Mouse (Mus musculus) right cerebral cortex, postnatal 14 days (tissue): ENCODE measurements at regions not wholly inside any gene's neighbourhood (a gene's known extent, or its start where the extent isn't known, plus 50 kb on each side); places are given as distances from the start of the nearest gene placed in this dataset.

Source experiments
- DNase-seq: peaks from one replicate; pipeline ENCODE4 v3.0.0; 2022

DNA sequence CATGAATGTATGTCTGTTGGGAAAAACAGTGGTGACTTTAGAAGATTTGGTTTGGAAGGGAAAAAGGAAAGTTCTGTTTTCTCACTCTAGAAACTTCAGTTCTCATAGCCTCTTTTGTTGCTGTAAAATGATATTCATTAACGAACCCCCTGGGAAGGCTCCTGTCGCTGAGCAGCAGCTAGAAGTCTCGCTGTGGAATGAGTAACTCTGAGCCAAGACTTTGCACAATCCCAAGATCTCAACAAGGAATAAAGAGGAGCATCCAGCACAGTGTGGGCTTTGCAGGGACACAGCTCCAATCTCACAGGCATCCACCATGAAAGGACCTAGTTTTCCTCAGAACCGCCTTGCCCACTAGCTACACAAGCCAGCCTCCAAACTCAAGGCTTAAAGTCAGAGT lies 233.8 kb upstream of the Pabpc6 start:
- no peak for DNase-seq

DNA sequence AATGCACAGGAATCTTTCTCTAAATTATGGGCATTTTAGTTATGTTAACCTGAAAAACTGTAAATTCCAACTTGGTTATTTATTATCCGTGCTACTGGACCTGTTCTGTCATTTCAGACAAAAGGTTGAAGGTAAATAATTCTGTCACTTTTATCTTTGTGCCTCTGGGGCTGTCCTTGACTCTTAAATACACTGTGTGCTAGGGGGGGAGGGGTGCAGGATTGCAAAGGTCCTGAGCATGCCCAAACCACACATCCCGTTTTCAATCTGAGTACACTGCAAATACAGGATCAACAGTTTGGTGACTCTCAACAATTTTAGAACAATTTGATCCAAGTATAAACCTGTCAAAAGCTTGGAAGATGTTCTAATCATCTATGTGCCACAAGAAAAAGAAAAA lies 227.4 kb upstream of the Pabpc6 start:
- DNase-seq: no peak

DNA sequence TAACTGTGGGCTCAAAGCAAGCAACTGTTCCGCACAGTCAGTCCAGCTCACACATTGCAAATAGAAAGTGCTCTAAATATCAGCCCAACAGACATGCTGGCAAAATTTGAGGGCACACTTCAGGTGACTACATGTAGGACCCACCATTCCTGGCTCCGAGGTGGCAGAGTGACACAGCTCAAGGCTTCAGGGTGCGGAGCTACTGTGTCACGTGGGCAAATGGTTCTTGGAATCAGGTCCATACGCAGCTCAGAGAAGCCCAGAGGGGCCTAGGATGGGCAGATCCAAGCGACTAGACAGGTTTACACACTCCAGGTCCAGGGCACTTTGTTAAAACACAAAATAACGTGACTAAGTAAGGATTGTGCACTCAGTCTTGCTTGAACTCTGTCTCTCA lies 226.2 kb upstream of the Pabpc6 start:
- DNase-seq: no peak

GRCm38 (mm10) chr17:9894828-9895685 lies 225.5 kb upstream of the Pabpc6 start:
- no peak for DNase-seq

GRCm38 (mm10) chr17:9893966-9894365 lies 224.4 kb upstream of the Pabpc6 start:
- no peak for DNase-seq

GRCm38 (mm10) chr17:9892776-9893175 lies 223.3 kb upstream of the Pabpc6 start:
- DNase-seq: no peak

- DNase-seq: no peak
These were observed 222.6 kb upstream of the Pabpc6 start for GRCm38 (mm10) chr17:9892141-9892540.

DNA sequence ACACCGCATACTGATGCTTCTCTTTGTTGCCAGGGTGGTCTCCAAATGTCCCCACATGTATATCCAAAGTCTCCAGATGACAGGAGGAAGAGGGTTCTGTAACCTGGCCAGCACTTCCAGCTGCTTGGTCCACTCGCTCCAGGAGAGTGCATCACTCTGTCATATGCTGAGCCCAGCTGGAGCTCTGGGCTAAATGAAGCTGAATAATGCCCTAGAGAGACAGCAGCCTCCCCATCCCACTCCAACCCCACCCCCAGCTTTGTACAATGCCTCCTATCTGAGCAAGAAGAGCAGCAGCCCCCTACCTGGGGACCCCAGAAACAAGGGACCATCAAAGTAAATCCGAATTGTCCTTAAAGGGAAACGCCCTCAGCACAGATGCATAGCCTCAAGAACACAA lies 219.0 kb upstream of the Pabpc6 start:
- no peak for DNase-seq

DNA sequence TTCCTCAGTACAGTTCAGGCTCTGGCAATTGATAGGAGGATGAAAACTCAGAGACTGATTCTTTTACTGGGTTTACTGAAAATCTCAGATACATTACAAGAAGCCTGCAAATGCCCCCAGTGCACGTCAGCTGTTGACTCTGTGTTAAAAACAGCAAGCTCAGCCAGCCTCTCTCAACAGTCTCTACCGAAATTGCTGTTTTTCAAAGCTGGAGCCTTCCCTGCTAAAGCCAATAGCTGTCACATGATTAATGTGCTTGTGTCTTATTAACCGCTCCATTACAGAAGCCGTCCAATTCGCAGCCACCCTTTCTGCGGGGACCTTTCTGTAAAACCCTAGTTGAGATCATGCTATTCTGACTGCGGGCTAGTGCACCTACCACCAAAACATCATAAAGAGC lies 215.6 kb upstream of the Pabpc6 start:
- DNase-seq: no peak

GRCm38 (mm10) chr17:9882639-9883226 lies 213.2 kb upstream of the Pabpc6 start:
- DNase-seq: no peak

GRCm38 (mm10) chr17:9879556-9880206 lies 210.2 kb upstream of the Pabpc6 start:
- DNase-seq: no peak

- DNase-seq: no peak
These were observed 204.2 kb upstream of the Pabpc6 start for GRCm38 (mm10) chr17:9873695-9874094.

GRCm38 (mm10) chr17:9870237-9870636 lies 200.7 kb upstream of the Pabpc6 start:
- DNase-seq: no peak

DNA sequence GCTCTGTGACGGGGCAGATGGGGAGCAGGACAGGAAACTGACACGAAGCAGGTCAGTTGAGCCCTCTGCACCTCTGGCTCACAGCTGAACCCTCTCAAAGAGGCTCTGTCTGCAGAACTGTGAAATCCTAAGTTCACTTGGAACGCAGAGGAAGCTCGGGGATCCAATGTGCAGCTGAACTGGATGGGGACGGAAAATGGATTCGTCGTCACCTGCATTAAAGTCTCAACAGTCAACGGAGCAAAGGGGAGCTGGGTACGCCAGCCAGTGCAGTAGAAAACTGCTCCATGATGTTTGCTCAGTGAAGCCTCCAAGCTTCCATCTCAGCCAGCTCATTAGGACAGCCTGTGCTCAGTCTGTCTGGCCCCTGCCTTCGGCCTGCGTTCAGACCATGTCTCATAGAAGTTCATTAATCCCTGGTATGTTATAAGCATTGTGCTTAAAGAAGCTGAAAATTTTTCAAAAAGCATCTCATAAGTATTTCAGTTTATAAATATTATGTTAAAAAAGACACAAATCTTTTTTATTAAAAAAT lies 199.3 kb upstream of the Pabpc6 start:
- no peak for DNase-seq

DNA sequence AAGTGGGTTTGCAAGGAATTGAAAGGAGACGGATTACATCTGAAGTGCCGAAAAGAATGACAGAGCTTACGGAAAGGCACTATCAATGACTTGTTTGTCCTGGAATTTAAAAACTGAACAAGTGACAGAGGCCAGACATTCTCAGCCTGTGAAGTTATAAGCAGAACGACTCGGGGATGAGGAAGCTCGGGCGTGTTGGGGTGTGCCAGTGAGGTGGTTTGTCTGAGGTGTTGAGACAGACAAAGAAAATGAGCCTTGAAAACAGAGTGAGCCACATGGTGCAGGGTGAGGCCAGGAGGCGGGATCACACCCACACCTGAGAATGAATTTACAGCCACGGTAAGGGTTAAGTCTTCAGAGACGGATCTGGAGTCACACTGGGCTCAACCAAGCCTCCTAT lies 194.7 kb upstream of the Pabpc6 start:
- DNase-seq: no peak

- no peak for DNase-seq
These were observed 192.7 kb upstream of the Pabpc6 start for GRCm38 (mm10) chr17:9861923-9862854.

GRCm38 (mm10) chr17:9861346-9861745 lies 191.8 kb upstream of the Pabpc6 start:
- DNase-seq: no peak

DNA sequence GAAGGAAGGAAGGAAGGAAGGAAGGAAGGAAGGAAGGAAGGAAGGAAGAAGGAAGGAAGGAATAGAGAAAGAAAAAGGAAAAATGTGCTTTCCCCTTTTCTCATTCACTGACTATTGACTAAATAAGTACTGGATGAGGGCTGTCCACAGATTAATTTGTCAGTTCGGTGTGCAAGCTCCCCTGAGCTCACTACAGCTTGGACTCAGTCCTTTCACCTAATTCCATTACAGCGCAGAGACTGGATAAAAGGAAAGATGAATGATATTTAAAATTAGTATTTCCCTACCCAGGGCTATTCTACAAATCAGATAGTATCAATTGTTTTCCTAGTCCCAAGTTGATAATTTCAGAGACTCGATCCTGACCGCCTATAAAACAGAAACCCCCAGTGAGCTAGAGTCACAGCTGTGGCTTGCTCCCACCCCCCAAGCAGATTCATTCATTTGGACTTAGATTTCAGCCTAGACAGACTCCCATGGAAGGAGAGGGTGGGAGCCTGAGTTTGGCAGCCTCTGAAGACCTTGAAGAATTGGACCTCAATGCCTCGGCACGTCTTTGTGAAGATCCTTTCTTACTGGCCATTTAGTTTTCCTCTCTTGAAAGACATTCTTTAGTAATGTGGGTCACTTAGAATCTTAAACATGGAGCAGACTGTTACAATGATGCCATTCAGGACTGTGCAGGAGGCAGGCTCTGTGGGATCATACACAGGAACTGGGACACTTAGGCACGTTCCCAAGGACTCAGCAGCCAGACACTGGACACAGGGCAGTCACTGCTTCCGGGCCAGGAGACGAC lies 179.2 kb upstream of the Pabpc6 start:
- no peak for DNase-seq

DNA sequence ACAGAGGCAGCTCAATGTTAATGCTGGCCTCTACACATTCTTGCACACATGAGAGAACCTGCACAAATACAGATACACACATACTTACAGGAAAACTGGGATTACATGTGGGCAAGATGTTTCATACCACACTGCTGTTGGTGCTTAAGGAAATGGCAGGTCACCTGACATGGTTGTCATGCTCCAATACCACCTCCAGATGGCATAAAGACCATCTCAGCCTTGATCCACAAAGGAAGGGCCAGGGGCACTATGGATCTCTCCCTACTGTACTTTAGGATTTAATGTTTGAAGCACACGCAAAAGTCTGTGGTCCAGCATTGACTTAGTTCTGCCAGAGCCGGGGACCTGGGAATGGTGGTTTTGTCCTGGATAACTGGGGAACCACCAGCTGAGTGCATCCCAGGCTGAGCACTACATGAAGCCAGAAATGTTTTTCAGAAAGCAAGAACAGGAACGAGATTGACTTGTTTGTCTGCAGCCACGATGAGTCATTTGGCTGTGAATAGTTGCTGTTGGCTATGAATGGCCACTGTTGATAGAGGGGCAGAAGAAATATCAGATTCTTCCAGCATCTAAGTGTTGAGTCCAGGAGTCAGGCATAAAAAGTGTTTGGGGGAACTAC lies 176.0 kb upstream of the Pabpc6 start:
- DNase-seq: no peak

- no peak for DNase-seq
These were observed 171.6 kb upstream of the Pabpc6 start for GRCm38 (mm10) chr17:9841103-9841502.

GRCm38 (mm10) chr17:9839256-9839655 lies 169.7 kb upstream of the Pabpc6 start:
- DNase-seq: no peak
